Mouse (Mus musculus) limb, embryonic 15.5 days (tissue): ENCODE data around the gene Grk4. TPM values are rescaled to one million over a fixed set of nuclear protein-coding genes. Genes with fewer than 3 reads are reported as not detected.

Experiments used
- ATAC-seq: fragments of 200-750 bp; cut with Nextera tagmentation; 2 replicates; pipeline ENCODE4 v1.8.0; 2017; ENCODE audit warnings: low read depth, moderate TSS enrichment; ENCODE audit not compliant: insufficient number of reproducible peaks, low FRiP score, low TSS enrichment
- H3K27ac ChIP-seq: fragments of 300-500 bp; sonication (generic); 2 replicates; pipeline ENCODE4 v1.5.1; 2015; ENCODE audit warnings: moderate library complexity, mild to moderate bottlenecking, inconsistent platforms
- H3K27me3 ChIP-seq: fragments of 300-500 bp; sonication (generic); 2 replicates; pipeline ENCODE4 v1.6.1; 2015; ENCODE audit warnings: inconsistent platforms
- H3K36me3 ChIP-seq: fragments of 300-500 bp; sonication (generic); 2 replicates; pipeline ENCODE4 v1.6.1; 2015; ENCODE audit warnings: inconsistent platforms
- H3K4me1 ChIP-seq: fragments of 300-500 bp; sonication (generic); 2 replicates; pipeline ENCODE4 v1.6.1; 2015; ENCODE audit warnings: inconsistent platforms
- H3K4me2 ChIP-seq: fragments of 300-500 bp; sonication (generic); 2 replicates; pipeline ENCODE4 v1.6.1; 2015; ENCODE audit warnings: mild to moderate bottlenecking, inconsistent platforms
- H3K4me3 ChIP-seq: fragments of 300-500 bp; sonication (generic); 2 replicates; pipeline ENCODE4 v1.5.1; 2015; ENCODE audit warnings: mild to moderate bottlenecking, inconsistent platforms
- H3K9ac ChIP-seq: fragments of 300-500 bp; sonication (generic); 2 replicates; pipeline ENCODE4 v1.6.1; 2015; ENCODE audit warnings: inconsistent platforms
- H3K9me3 ChIP-seq: fragments of 300-500 bp; sonication (generic); 2 replicates; pipeline ENCODE4 v1.6.1; 2016; ENCODE audit warnings: inconsistent platforms
- WGBS: fragments of 180-500 bp; shearing (Covaris S2); methylation state at CpG from one replicate; pipeline ENCODE4 v1.1.7; 2015; 5-methylcytosine and 5-hydroxymethylcytosine counted together
- polyA plus RNA-seq: library from polyadenylated mRNA; unstranded; fragments of >200 nt; fragmentation: Nextera tagmentation; extraction: Ambion mirVana; gene quantifications from 2 replicates; pipeline ENCODE4 v1.2.1, GENCODE M21; 2015

Gene Grk4
- polyA plus RNA-seq, 1 experiment from 2014 or later = 2.4 TPM

GRCm38 (mm10) chr5:34729141-34729540 is 69.0 kb downstream of the Grk4 start:
- H3K9ac ChIP-seq = no peak overlapping the region
- no peak overlapping the region for H3K27ac ChIP-seq
- no peak for ATAC-seq

GRCm38 (mm10) chr5:34730255-34730654 is 70.1 kb downstream of the Grk4 start:
- H3K9ac ChIP-seq = no peak overlapping the region
- H3K36me3 ChIP-seq = no peaks in the 10 kb centered on the region
- H3K27me3 ChIP-seq = no peaks in the 10 kb centered on the region
- no peak overlapping the region for H3K27ac ChIP-seq
- no peak for ATAC-seq
- H3K4me1 ChIP-seq = no peaks in the 10 kb centered on the region
- no peak overlapping the region for H3K4me3 ChIP-seq
- H3K9me3 ChIP-seq = no peaks in the 10 kb centered on the region
- H3K4me2 ChIP-seq = no peak overlapping the region
- WGBS = 56% methylated on average over 1 of the region's 1 CpGs

More at GRCm38 (mm10) chr5:34729141-34729540, 69.0 kb downstream of the Grk4 start:
- H3K9me3 ChIP-seq = no peaks in the 10 kb centered on the region
- no peaks in the 10 kb centered on the region for H3K4me1 ChIP-seq
- no peak overlapping the region for H3K4me2 ChIP-seq
- no peak overlapping the region for H3K4me3 ChIP-seq
- H3K27me3 ChIP-seq = no peaks in the 10 kb centered on the region
- no peaks in the 10 kb centered on the region for H3K36me3 ChIP-seq

- Histone ChIP-seq H3K9ac (no peak overlapping the region), H3K4me2 (no peak overlapping the region)
Observed at GRCm38 (mm10) chr5:34751477-34751876, 91.3 kb downstream of the Grk4 start.

GRCm38 (mm10) chr5:34758762-34759161 is 98.6 kb downstream of the Grk4 start:
- 58% methylated on average over 1 of the region's 1 CpGs for WGBS
- Histone ChIP-seq H3K4me1 (peaks cover 17% of the 10 kb centered on the region), H3K9me3 (no peaks in the 10 kb centered on the region), H3K9ac (no peak overlapping the region), H3K27me3 (no peaks in the 10 kb centered on the region), H3K4me2 (no peak overlapping the region), H3K36me3 (no peaks in the 10 kb centered on the region), H3K27ac (no peak overlapping the region), H3K4me3 (no peak overlapping the region)
- no peak for ATAC-seq

More at GRCm38 (mm10) chr5:34751477-34751876, 91.3 kb downstream of the Grk4 start:
- Histone ChIP-seq H3K27ac (no peak overlapping the region), H3K9me3 (no peaks in the 10 kb centered on the region), H3K36me3 (no peaks in the 10 kb centered on the region), H3K27me3 (no peaks in the 10 kb centered on the region), H3K4me3 (no peak overlapping the region), H3K4me1 (no peaks in the 10 kb centered on the region)
- 55% methylated on average over 3 of the region's 3 CpGs for WGBS
- ATAC-seq = no peak

- Histone ChIP-seq H3K4me3 (peak overlapping the region; percentile 98), H3K9ac (peak overlapping the region; percentile 46), H3K9me3 (no peaks in the 10 kb centered on the region), H3K27me3 (no peaks in the 10 kb centered on the region), H3K4me1 (peaks cover 17% of the 10 kb centered on the region), H3K27ac (peak overlapping the region; percentile 92), H3K4me2 (peak overlapping the region; percentile 86), H3K36me3 (no peaks in the 10 kb centered on the region)
- under 1% methylated on average over 19 of the region's 19 CpGs for WGBS
- ATAC-seq = peak; percentile 17; the same call in 1 of the 2 replicates
Observed at GRCm38 (mm10) chr5:34760850-34761508, 100.8 kb downstream of the Grk4 start.

GRCm38 (mm10) chr5:34761509-34761908 is 101.3 kb downstream of the Grk4 start, which contains the start of gene Htt:
Htt (plus strand) TSS chr5:34761740.
- H3K36me3 ChIP-seq = no peaks in the 10 kb centered on the region
- H3K27me3 ChIP-seq = no peaks in the 10 kb centered on the region
- H3K27ac ChIP-seq = peak within 1 kb of the TSS; percentile 92
- peak within 1 kb of the TSS; percentile 92 for H3K9ac ChIP-seq
- WGBS = under 1% methylated on average over 35 of the region's 35 CpGs
- peak; percentile 98 for ATAC-seq
- H3K9me3 ChIP-seq = no peaks in the 10 kb centered on the region
- H3K4me1 ChIP-seq = peaks cover 17% of the 10 kb centered on the region
- H3K4me2 ChIP-seq = peak within 1 kb of the TSS; percentile 86
- peak within 1 kb of the TSS; percentile 98 for H3K4me3 ChIP-seq

- H3K4me3 ChIP-seq = peak overlapping the region; percentile 98
- ATAC-seq = peak; percentile 32
- no peaks in the 10 kb centered on the region for H3K9me3 ChIP-seq
- H3K27ac ChIP-seq = peak overlapping the region; percentile 92
- H3K4me2 ChIP-seq = peak overlapping the region; percentile 86
- no peaks in the 10 kb centered on the region for H3K36me3 ChIP-seq
- peaks cover 17% of the 10 kb centered on the region for H3K4me1 ChIP-seq
- peak overlapping the region; percentile 92 for H3K9ac ChIP-seq
- under 1% methylated on average over 54 of the region's 54 CpGs for WGBS
- H3K27me3 ChIP-seq = no peaks in the 10 kb centered on the region
Observed at GRCm38 (mm10) chr5:34761934-34762611, 101.9 kb downstream of the Grk4 start.

GRCm38 (mm10) chr5:34771818-34772217 is 111.6 kb downstream of the Grk4 start:
- no peak overlapping the region for H3K4me2 ChIP-seq
- H3K9ac ChIP-seq = no peak overlapping the region
- H3K4me3 ChIP-seq = no peak overlapping the region
- H3K36me3 ChIP-seq = 0 out of 2 replicates have a peak, but pooled peaks cover 4% of the 10 kb centered on the region
- ATAC-seq = no peak
- no peaks in the 10 kb centered on the region for H3K9me3 ChIP-seq
- no peaks in the 10 kb centered on the region for H3K27me3 ChIP-seq
- H3K4me1 ChIP-seq = no peaks in the 10 kb centered on the region
- H3K27ac ChIP-seq = no peak overlapping the region
- 77% methylated on average over 3 of the region's 3 CpGs for WGBS

- ATAC-seq = no peak
- 86% methylated on average over 4 of the region's 4 CpGs for WGBS
- Histone ChIP-seq H3K4me2 (no peak overlapping the region), H3K27me3 (no peaks in the 10 kb centered on the region), H3K4me3 (no peak overlapping the region), H3K27ac (no peak overlapping the region), H3K9me3 (no peaks in the 10 kb centered on the region), H3K4me1 (no peaks in the 10 kb centered on the region), H3K36me3 (0 out of 2 replicates have a peak, but pooled peaks cover 4% of the 10 kb centered on the region), H3K9ac (no peak overlapping the region)
Observed at GRCm38 (mm10) chr5:34772696-34773245, 112.6 kb downstream of the Grk4 start.

- no peaks in the 10 kb centered on the region for H3K27me3 ChIP-seq
- H3K4me1 ChIP-seq = no peaks in the 10 kb centered on the region
- H3K36me3 ChIP-seq = 0 out of 2 replicates have a peak, but pooled peaks cover 4% of the 10 kb centered on the region
- no peak overlapping the region for H3K27ac ChIP-seq
- H3K4me3 ChIP-seq = no peak overlapping the region
- 89% methylated on average over 2 of the region's 2 CpGs for WGBS
- no peak overlapping the region for H3K9ac ChIP-seq
- no peak; the same call in 1 of the 2 replicates for ATAC-seq
- H3K9me3 ChIP-seq = no peaks in the 10 kb centered on the region
- H3K4me2 ChIP-seq = no peak overlapping the region
Observed at GRCm38 (mm10) chr5:34773392-34773791, 113.2 kb downstream of the Grk4 start.

GRCm38 (mm10) chr5:34785027-34785426 is 124.8 kb downstream of the Grk4 start:
- H3K9me3 ChIP-seq = no peaks in the 10 kb centered on the region
- H3K27ac ChIP-seq = no peak overlapping the region
- H3K4me1 ChIP-seq = no peaks in the 10 kb centered on the region
- no peak overlapping the region for H3K9ac ChIP-seq
- H3K36me3 ChIP-seq = peaks cover 21% of the 10 kb centered on the region; the same call in 1 of the 2 replicates
- H3K4me2 ChIP-seq = no peak overlapping the region
- WGBS = 94% methylated on average over 3 of the region's 3 CpGs
- ATAC-seq = no peak
- H3K27me3 ChIP-seq = no peaks in the 10 kb centered on the region
- H3K4me3 ChIP-seq = no peak overlapping the region

GRCm38 (mm10) chr5:34791141-34791540 is 131.0 kb downstream of the Grk4 start:
- no peak for ATAC-seq
- Histone ChIP-seq H3K4me2 (no peak overlapping the region), H3K9ac (no peak overlapping the region), H3K4me3 (no peak overlapping the region), H3K27me3 (no peaks in the 10 kb centered on the region), H3K27ac (no peak overlapping the region), H3K36me3 (peaks cover 34% of the 10 kb centered on the region), H3K4me1 (no peaks in the 10 kb centered on the region), H3K9me3 (no peaks in the 10 kb centered on the region)
- WGBS = 82% methylated on average over 2 of the region's 2 CpGs
